Mouse (Mus musculus) heart, adult 2 months (tissue): ENCODE measurements around the gene Hpse. TPM values are rescaled to one million over a fixed set of nuclear protein-coding genes. Genes with fewer than 3 reads are reported as not detected.

ENCODE experiments used
- DNase-seq, 2 experiments: peaks; one replicate each; pipeline ENCODE4 v3.0.0; 2021
- H3K27ac ChIP-seq: fragments of 200-600 bp; 2 replicates; pipeline ENCODE4 v1.8.1; 2022
- H3K27me3 ChIP-seq: fragments of 200-500 bp; 2 replicates; pipeline ENCODE4 v1.6.1; 2012; ENCODE audit warnings: mild to moderate bottlenecking, low read length, inconsistent platforms, mixed read lengths; ENCODE audit not compliant: control insufficient read depth, insufficient read depth
- H3K36me3 ChIP-seq: fragments of 200-500 bp; 2 replicates; pipeline ENCODE4 v1.6.1; 2012; ENCODE audit warnings: low read length, inconsistent platforms; ENCODE audit not compliant: control insufficient read depth, insufficient read depth
- H3K4me1 ChIP-seq: fragments of 200-500 bp; 2 replicates; pipeline ENCODE4 v1.6.1; 2011; ENCODE audit warnings: low read length; ENCODE audit not compliant: control insufficient read depth, insufficient read depth
- H3K4me3 ChIP-seq: fragments of 200-600 bp; 2 replicates; pipeline ENCODE4 v1.8.1; 2022
- H3K79me2 ChIP-seq: fragments of 200-500 bp; replicated peaks from 2 replicates; pipeline ENCODE4 v1.6.1; 2012; ENCODE audit warnings: mild to moderate bottlenecking, inconsistent platforms, low read length, moderate library complexity, mixed read lengths; ENCODE audit not compliant: control insufficient read depth, insufficient read depth
- H3K9ac ChIP-seq: fragments of 200-500 bp; 2 replicates; pipeline ENCODE4 v1.6.1; 2012; ENCODE audit warnings: low read depth, mild to moderate bottlenecking, control low read depth, inconsistent platforms, low read length, mixed read lengths
- CTCF ChIP-seq: fragments of 200-600 bp; IDR thresholded peaks from 2 replicates; pipeline ENCODE4 v1.8.1; 2022; ENCODE audit warnings: antibody characterized with exemption, mild to moderate bottlenecking, moderate library complexity
- EP300 ChIP-seq: fragments of 200-500 bp; IDR thresholded peaks from 2 replicates; pipeline ENCODE4 v1.6.1; 2011; ENCODE audit warnings: low read depth, low read length, control low read depth; ENCODE audit not compliant: insufficient read depth
- POLR2A ChIP-seq: fragments of 200-500 bp; IDR thresholded peaks from 2 replicates; pipeline ENCODE4 v1.6.1; 2011; ENCODE audit warnings: mild to moderate bottlenecking, low read depth, low read length, control low read depth; ENCODE audit not compliant: insufficient read depth
- WGBS: fragments of 180-500 bp; shearing (Covaris S2); methylation state at CpG from one replicate; pipeline ENCODE4 v1.1.7; 2018; 5-methylcytosine and 5-hydroxymethylcytosine counted together
- intact Hi-C: fragments of 180-260 bp; cut with DNase I; formaldehyde crosslinking; loops from one replicate; pipeline ENCODE4 v1.15.1; 2025
- polyA plus RNA-seq: library from polyadenylated mRNA; depleted of rRNA; stranded (reverse); fragments of >200 nt; gene quantifications from 2 replicates; pipeline ENCODE4 v1.2.3, GENCODE M21; 2012
- total RNA-seq, 2 experiments: library from RNA; stranded (reverse); gene quantifications; 2 replicates each; pipeline ENCODE4 v1.2.3; 2021

Hpse gene
- total and polyA plus RNA-seq, 3 experiments, result 1.0 to 2.3 (median 1.2) TPM

DNA sequence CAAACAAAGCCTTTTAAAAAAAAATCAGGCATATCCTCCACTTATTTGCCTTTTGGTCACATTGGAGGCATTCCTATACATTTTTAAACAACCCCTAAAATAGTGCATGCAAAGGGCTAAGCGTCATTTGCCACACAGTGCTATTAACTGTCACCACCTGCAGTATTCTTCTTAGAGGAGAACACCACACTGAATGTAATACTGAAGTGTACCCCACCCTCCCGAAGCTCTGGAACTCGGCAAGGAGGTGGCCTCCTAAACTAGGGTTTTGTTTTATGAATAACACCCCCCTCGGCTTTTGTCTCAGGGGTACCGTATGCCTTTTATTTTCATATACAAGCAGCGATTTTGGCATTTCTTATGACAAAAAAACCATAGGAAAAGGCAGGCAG is 39.0 kb downstream of the Hpse start:
- no peak overlapping the region for H3K9ac ChIP-seq
- no peaks in the 10 kb centered on the region for H3K79me2 ChIP-seq
- no peaks in the 10 kb centered on the region for H3K4me1 ChIP-seq
- H3K4me3 ChIP-seq, result no peak overlapping the region
- no peak overlapping the region for H3K27ac ChIP-seq
- intact Hi-C loops, result no loop called here
- H3K27me3 ChIP-seq, result no peaks in the 10 kb centered on the region
- WGBS, result 74% methylated on average over 6 of the region's 6 CpGs
- no peak for DNase-seq
- no peaks in the 10 kb centered on the region for H3K36me3 ChIP-seq
- TF ChIP-seq POLR2A, result no peak
- TF ChIP-seq EP300, result no peak
- no peak for TF ChIP-seq CTCF

DNA sequence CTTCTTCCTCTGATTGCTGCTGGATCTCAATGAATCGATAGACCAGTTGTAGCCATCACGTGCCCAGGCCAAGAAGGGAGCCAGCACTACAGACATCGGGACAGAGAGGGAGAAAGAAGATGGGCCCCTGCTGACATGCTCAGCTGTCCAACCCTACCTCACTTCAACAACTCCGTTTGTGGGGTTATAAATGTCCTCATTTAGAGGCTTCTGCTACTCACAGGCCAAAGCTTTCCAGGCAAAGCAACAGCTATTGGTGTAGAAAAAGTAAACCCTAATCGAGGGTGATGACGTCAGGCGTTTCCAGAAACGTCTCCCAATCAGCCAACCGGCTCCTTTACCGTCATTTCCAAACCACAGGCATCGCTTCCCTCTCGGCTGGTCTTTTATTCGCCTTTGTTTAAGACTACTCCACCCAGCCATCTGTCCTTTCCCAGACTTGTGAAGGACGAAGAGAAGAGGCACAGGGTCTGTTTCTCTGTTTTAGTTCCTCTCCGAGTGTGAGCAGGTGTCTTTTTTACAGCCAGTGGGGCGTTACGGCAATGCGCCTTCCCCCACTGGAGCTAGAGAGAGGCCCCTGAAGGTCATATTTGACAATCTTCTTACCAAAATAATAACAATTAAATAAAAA is 39.5 kb downstream of the Hpse start:
- peak in 1 of 2 experiments; percentile 7 for DNase-seq
- 64% methylated on average over 18 of the region's 18 CpGs for WGBS
- intact Hi-C loops, result loop anchor here (10.0 kb wide), 1 partner anchor 255 kb away; no protein-coding TSS in a partner anchor

DNA sequence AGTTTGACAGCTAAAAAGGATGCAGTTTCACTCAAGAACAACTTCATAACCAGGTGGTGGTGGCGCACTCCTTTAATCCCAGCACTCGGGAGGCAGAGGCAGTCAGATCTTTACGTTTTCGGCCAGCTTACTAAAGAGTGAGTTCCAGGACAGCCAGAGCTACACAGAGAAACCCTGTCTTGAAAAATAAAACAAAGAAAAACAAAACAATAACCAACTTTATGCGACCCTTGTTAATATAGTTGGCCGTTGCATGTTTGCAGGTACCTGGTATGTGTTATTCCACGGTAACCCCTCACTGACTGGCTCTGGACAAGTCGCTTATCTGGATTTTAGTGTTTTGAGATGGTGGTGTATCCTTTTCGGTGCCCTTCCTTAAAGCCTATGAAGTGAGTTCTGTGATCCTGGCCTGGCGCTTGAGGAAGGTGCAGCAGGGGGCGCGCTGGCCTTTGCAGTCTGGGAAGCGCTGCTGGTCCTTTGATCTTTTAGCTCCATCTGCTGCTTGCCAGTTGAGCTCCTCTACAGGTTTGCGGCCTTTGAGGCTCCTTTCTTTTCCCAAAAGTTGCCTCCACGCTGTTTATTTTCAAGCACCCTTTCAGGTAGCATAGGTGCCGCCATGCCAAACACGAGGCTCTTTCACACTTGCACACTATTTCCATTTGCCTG is 44.7 kb downstream of the Hpse start, which contains the start of gene Coq2:
TSS of gene Coq2 (minus strand) at position 430 of the 666 bp plus-strand sequence.
- Histone ChIP-seq H3K79me2 (peaks cover 1% of the 10 kb centered on the region; the same call in 1 of the 2 replicates), H3K27ac (peak within 1 kb of the TSS; percentile 77), H3K4me3 (peak within 1 kb of the TSS; percentile 80), H3K36me3 (no peaks in the 10 kb centered on the region), H3K4me1 (no peaks in the 10 kb centered on the region; the same call in 1 of the 2 replicates), H3K9ac (peak within 1 kb of the TSS; percentile 97), H3K27me3 (no peaks in the 10 kb centered on the region)
- intact Hi-C loops, result loop anchor here (2.0 to 10.0 kb wide), 4 partner anchors 122 to 250 kb away; partner anchors contain the start of genes Helq and Mrps18c
- 7% methylated on average over 17 of the region's 17 CpGs for WGBS
- TF ChIP-seq CTCF (peak; percentile 92), EP300 (0 out of 2 replicates have a peak, but pooled peaks have one; percentile 48), POLR2A (no peak)
- peak; percentile 84 to 85 for DNase-seq

More for the DNA sequence above, 39.5 kb downstream of the Hpse start:
- H3K9ac ChIP-seq, result no peak overlapping the region
- no peaks in the 10 kb centered on the region for H3K36me3 ChIP-seq
- H3K27ac ChIP-seq, result no peak overlapping the region
- H3K4me1 ChIP-seq, result no peaks in the 10 kb centered on the region
- H3K4me3 ChIP-seq, result no peak overlapping the region
- TF ChIP-seq EP300 (no peak), CTCF (no peak), POLR2A (no peak)
- no peaks in the 10 kb centered on the region for H3K79me2 ChIP-seq
- no peaks in the 10 kb centered on the region for H3K27me3 ChIP-seq

DNA sequence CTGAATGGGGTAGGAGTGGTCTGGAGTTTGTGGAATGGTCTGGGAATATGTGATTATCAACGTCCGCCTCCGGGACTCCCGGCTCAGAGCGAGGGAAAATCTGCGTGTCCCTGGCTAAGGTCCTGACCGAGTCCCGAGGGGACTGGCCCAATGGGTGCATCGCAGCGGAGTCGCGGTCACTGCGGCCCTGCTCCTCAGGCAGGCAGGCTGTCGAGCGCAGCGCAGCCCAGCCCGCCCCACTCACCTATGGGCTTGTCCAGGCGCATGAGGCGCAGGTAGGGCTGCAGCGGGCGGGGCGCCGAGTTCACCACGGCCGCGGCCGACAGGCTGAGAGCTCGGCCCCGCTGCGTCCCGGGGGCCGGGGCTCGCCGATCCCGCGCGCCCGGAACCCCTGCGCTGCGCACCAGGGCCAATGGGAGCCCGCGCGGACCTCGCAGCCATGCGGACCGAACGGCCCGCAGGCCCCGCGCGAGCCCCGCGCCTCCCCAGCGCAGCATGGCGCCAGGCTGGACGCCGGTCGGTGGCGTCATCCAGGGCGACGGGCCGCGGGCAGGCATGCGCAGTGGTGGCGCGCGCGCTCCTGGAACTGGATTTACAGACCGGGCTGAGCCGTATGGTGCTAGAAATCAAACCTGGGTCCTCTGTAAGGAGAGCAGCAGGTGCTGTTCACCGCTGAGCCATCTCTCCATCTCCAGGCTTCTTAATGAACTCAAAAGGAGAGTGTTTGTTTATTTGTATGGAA is 45.6 kb downstream of the Hpse start:
- intact Hi-C loops, result loop anchor here (2.0 to 10.0 kb wide), 4 partner anchors 123 to 249 kb away; partner anchors contain the start of genes Helq and Mrps18c
- H3K36me3 ChIP-seq, result no peaks in the 10 kb centered on the region
- H3K27me3 ChIP-seq, result no peaks in the 10 kb centered on the region
- DNase-seq, result peak; percentile 91 to 95
- peak overlapping the region; percentile 77 for H3K27ac ChIP-seq
- peak overlapping the region; percentile 97 for H3K9ac ChIP-seq
- no peaks in the 10 kb centered on the region; the same call in 1 of the 2 replicates for H3K4me1 ChIP-seq
- peak overlapping the region; percentile 80 for H3K4me3 ChIP-seq
- TF ChIP-seq POLR2A (peak; percentile 48), CTCF (no peak), EP300 (no peak)
- peaks cover 1% of the 10 kb centered on the region; the same call in 1 of the 2 replicates for H3K79me2 ChIP-seq
- whole genome bisulfite sequencing, result under 1% methylated on average over 68 of the region's 71 CpGs

DNA sequence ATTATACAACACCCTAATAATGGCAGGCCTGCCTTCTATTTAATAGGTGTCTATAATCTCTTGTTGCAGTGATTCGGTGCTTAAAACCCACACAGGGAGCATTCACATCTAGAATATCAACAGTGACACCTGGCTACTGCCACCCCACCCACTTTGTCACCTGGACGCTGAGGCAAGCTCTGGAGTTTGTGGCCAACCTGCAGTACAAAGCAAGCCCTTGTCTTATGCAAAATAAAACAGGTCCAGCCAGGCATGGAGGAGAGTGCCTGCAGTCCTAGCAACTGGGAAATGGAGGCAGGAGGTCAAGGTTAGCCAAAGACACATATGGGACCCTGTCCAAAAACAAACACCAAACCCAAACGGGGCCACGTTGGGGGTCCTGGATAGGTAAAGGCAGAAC is 47.1 kb downstream of the Hpse start:
- no peak for DNase-seq
- 90% methylated on average over 4 of the region's 4 CpGs for WGBS
- Histone ChIP-seq H3K27me3 (no peaks in the 10 kb centered on the region), H3K9ac (no peak overlapping the region), H3K4me3 (no peak overlapping the region), H3K4me1 (no peaks in the 10 kb centered on the region; the same call in 1 of the 2 replicates), H3K79me2 (peaks cover 1% of the 10 kb centered on the region; the same call in 1 of the 2 replicates), H3K36me3 (no peaks in the 10 kb centered on the region), H3K27ac (no peak overlapping the region)
- intact Hi-C loops, result loop anchor here (5.0 to 10.0 kb wide), 3 partner anchors 125 to 248 kb away; partner anchors contain the start of genes Helq and Mrps18c
- TF ChIP-seq EP300 (no peak), POLR2A (no peak)
